Mouse (Mus musculus): ENCODE data around the gene Gm10600. TPM values are rescaled to one million over a fixed set of nuclear protein-coding genes. Genes with fewer than 3 reads are reported as not detected.
"Not testable (repeated sequence)": the region's sequence is repeated elsewhere in the genome, so short reads cannot be mapped to it uniquely, and the experiment has no call there.

Gene Gm10600
- polyA plus RNA-seq (2012; ENCODE audit: insufficient read depth, low replicate concordance) = not detected in 2 replicates

- H3K9me3 ChIP-seq; H3K4me3 ChIP-seq (replicated peaks); H3K4me1 ChIP-seq; H3K27me3 ChIP-seq (replicated peaks); H3K36me3 ChIP-seq (replicated peaks; ENCODE audit: low read length): not testable (repeated sequence)
These were observed at the start of gene Gm10600 for GRCm38 (mm10) chr4:42240339-42240738. Gm10600 (plus strand) TSS chr4:42240639.

DNA sequence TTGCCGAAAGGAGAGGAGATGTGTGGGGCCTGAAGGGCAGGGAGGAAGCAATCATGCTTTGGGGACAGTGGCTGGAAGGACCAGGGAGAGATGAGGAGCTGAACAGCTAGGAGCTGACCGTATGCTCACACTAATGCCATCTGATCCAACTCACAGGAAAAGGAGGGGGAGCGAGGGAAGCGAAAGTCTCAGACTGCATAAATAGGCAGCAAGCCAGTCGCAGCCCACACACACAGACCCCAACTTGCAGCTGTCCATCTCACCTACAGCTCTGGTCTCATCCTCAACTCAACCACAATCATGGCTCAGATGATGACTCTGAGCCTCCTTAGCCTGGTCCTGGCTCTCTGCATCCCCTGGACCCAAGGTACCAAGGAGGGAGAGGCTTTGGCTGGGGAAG lies 15.0 kb downstream of the Gm10600 start, which contains the start of gene Ccl21b:
TSS of gene Ccl21b (plus strand) at position 301 of the 400 bp plus-strand sequence.
- not testable (repeated sequence) for H3K4me3 ChIP-seq (replicated peaks); H3K36me3 ChIP-seq (replicated peaks; ENCODE audit: low read length); H3K4me1 ChIP-seq; H3K9me3 ChIP-seq; H3K27me3 ChIP-seq (replicated peaks)

Other genes with a start within 250 kb of the Gm10600 start
- gene Gm21093, start 205.9 kb upstream of the Gm10600 start, polyA plus RNA-seq (2012; ENCODE audit: insufficient read depth, low replicate concordance) = not detected in 2 replicates
- not detected in 2 replicates for gene Gm3893, start 149.4 kb upstream of the Gm10600 start, polyA plus RNA-seq (2012; ENCODE audit: insufficient read depth, low replicate concordance)
- not detected in 2 replicates for gene Gm13304, start 125.8 kb upstream of the Gm10600 start, polyA plus RNA-seq (2012; ENCODE audit: insufficient read depth, low replicate concordance)
- not detected in 2 replicates for gene Gm13306, start 87.2 kb upstream of the Gm10600 start, polyA plus RNA-seq (2012; ENCODE audit: insufficient read depth, low replicate concordance)
- 0.62 TPM in 1 of 2 replicates, not detected in the other for gene Gm13305, start 72.0 kb upstream of the Gm10600 start, polyA plus RNA-seq (2012; ENCODE audit: insufficient read depth, low replicate concordance)
- gene Ccl21b, start 15.1 kb downstream of the Gm10600 start, polyA plus RNA-seq (2012; ENCODE audit: insufficient read depth, low replicate concordance) = not detected in 2 replicates
- gene Gm21953, start 53.6 kb downstream of the Gm10600 start, polyA plus RNA-seq (2012; ENCODE audit: insufficient read depth, low replicate concordance) = not detected in 2 replicates
- not detected in 2 replicates for gene Fam205a3, start 77.7 kb downstream of the Gm10600 start, polyA plus RNA-seq (2012; ENCODE audit: insufficient read depth, low replicate concordance)
- not detected in 2 replicates for gene Gm21586, start 198.7 kb downstream of the Gm10600 start, polyA plus RNA-seq (2012; ENCODE audit: insufficient read depth, low replicate concordance)
- not detected in 2 replicates for gene Gm2163, start 226.1 kb downstream of the Gm10600 start, polyA plus RNA-seq (2012; ENCODE audit: insufficient read depth, low replicate concordance)

All from megakaryocyte, embryonic 14.5 days (primary cell).